Comparison of ENCODE assay signal across 19 mouse cellular contexts in the genomic region with DNA sequence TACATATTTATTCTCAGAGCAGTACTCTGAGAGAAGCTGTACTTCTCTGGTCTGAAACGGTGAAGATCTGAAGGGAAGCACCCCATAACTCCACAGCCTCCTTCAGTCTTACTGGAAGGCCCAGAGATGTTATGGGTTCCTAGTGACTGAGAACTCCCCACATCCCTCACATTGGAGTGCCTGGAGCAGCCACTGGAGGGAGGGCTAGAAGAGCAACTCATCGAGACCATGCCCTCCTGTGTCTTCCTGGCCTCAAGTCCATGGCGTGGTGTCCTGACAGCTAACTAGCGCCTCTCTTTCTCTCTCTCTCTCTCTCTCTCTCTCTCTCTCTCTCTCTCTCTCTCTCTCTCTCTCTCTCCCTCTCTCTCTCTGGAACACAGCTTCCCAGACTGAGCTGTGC.
DNase-seq lines count a peak whose midpoint lies in the region; ATAC-seq lines count a peak whose summit lies in the region.
"Had no signal": no experiment of that assay in that cellular context is flagged by ENCODE, and none has a peak within 500 bp of the region (broad histone marks: within the 10 kb centered on the region; RNA-seq: fewer than 3 reads in every experiment).

No protein-coding gene starts in this region.

- peak; percentile 30 for DNase-seq in embryo, embryonic 10 days (ENCODE audit: low spot score)
- DNase-seq in embryo, embryonic 9.5 days (ENCODE audit: extremely low spot score) = no peak
- DNase-seq in kidney, postnatal 36 days = peak; percentile 11 to 29
- no peak for DNase-seq in kidney, adult 18-20 months
- DNase-seq in lung, adult 18-20 months = no peak
- DNase-seq in lung, postnatal 4 days = peak; percentile 22
- no peak for DNase-seq in left cerebral cortex, postnatal 4 days
- DNase-seq: cerebellum, adult 2 months; gastrocnemius, postnatal 25 days; kidney, adult 8-10 months; liver, embryonic 13.5 days; right cerebral cortex, postnatal 25 days had no signal

- intact Hi-C loops in left cerebral cortex, postnatal 4 days (cut with DNase I) = no loop called here

- H3K9ac ChIP-seq in lung, embryonic 16.5 days (ENCODE audit: low read length) = no peak overlapping the region
- H3K9ac ChIP-seq: forebrain, embryonic 13.5 days; heart, embryonic 15.5 days; liver, embryonic 13.5 days; midbrain, embryonic 15.5 days had no signal

- H3K4me1 ChIP-seq in lung, embryonic 16.5 days (replicated peaks; ENCODE audit: control insufficient read depth, insufficient read depth, low read length) = peaks cover 4% of the 10 kb centered on the region; the same call in 1 of the 2 replicates
- H3K4me1 ChIP-seq: liver, embryonic 13.5 days had no signal

- ATAC-seq in lung, embryonic 16.5 days (ENCODE audit: low read depth) = peak; percentile 68; the same call in 1 of the 2 replicates
- ATAC-seq: CD4-positive, CD25-positive, alpha-beta regulatory T cell, adult 4 months; forebrain, embryonic 13.5 days; hindbrain, embryonic 16.5 days; midbrain, embryonic 15.5 days had no signal

- H3K4me3 ChIP-seq in lung, embryonic 16.5 days (ENCODE audit: low read length) = no peak overlapping the region
- H3K4me3 ChIP-seq: forebrain, embryonic 13.5 days; heart, embryonic 15.5 days; liver, embryonic 13.5 days; megakaryocyte, embryonic 14.5 days; midbrain, embryonic 15.5 days had no signal

- no peaks in the 10 kb centered on the region for H3K9me3 ChIP-seq in lung, embryonic 16.5 days (ENCODE audit: control insufficient read depth, low read length)
- H3K9me3 ChIP-seq: forebrain, embryonic 13.5 days; heart, embryonic 15.5 days; liver, embryonic 13.5 days; megakaryocyte, embryonic 14.5 days; midbrain, embryonic 15.5 days had no signal

- no peak overlapping the region for H3K27ac ChIP-seq in lung, embryonic 16.5 days (ENCODE audit: low read length)
- H3K27ac ChIP-seq: forebrain, embryonic 13.5 days; heart, embryonic 15.5 days; liver, embryonic 13.5 days; midbrain, embryonic 15.5 days had no signal

- no peaks in the 10 kb centered on the region for H3K27me3 ChIP-seq in lung, embryonic 16.5 days (ENCODE audit: control insufficient read depth, insufficient read depth, low read depth, low read length)
- H3K27me3 ChIP-seq: forebrain, embryonic 13.5 days; heart, embryonic 15.5 days; liver, embryonic 13.5 days; midbrain, embryonic 15.5 days had no signal

- H3K36me3 ChIP-seq in lung, embryonic 16.5 days (ENCODE audit: control insufficient read depth, insufficient read depth, low read length) = no peaks in the 10 kb centered on the region
- H3K36me3 ChIP-seq: heart, embryonic 15.5 days; liver, embryonic 13.5 days; midbrain, embryonic 15.5 days had no signal

- WGBS in lung, embryonic 16.5 days = 47% methylated on average over 4 of the region's 4 CpGs

- no peak overlapping the region for H3K4me2 ChIP-seq in lung, embryonic 16.5 days (ENCODE audit: low read depth, low read length)
- H3K4me2 ChIP-seq: forebrain, embryonic 13.5 days; heart, embryonic 15.5 days; liver, embryonic 13.5 days; midbrain, embryonic 15.5 days had no signal

Comparison
In these comparisons a context has a peak if more than half of its experiments do, and no peak if none do; other contexts are left out.
1. DNase-seq: peak in embryo, embryonic 10 days (single experiment), kidney, postnatal 36 days (2 of 2) and lung, postnatal 4 days (2 of 2); none in embryo, embryonic 9.5 days (single experiment), kidney, adult 18-20 months (single experiment), lung, adult 18-20 months (0 of 2) and left cerebral cortex, postnatal 4 days (single experiment).